In the genomic region with DNA sequence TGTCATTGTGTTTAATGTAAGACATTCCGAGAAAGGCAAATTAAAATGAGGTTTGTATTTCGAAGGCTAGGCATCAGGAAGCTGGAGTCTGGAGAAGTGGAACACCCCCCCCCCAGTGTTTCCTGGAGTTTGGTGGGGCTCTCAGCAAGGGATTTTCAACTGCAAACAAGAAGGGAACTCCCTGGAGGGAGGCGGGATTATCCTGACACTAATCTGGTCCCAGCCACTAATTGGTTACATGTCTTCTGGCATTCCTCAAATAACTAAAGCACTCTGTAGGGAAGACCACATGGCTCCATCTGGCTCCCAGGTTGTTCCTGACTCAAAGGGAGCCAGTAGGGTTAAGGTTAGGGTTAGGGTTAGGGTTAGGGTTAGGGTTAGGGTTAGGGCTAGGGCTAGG, we compare ENCODE assay signal across 14 mouse cellular contexts. TPM values are rescaled to one million over a fixed set of nuclear protein-coding genes. Genes with fewer than 3 reads are reported as not detected.
"Had no signal": no experiment of that assay in that cellular context is flagged by ENCODE, and none has a peak within 500 bp of the region (broad histone marks: within the 10 kb centered on the region; RNA-seq: fewer than 3 reads in every experiment).

No protein-coding gene starts in this region.

- H3K4me3 ChIP-seq: layer of hippocampus, adult 2 months; myocyte; neural tube, embryonic 15.5 days; stomach, embryonic 15.5 days had no signal

- H3K9ac ChIP-seq: liver, embryonic 14.5 days; neural tube, embryonic 15.5 days; stomach, embryonic 15.5 days had no signal

- DNase-seq: kidney, postnatal 10 days; kidney, postnatal 4 days; left cerebral cortex, postnatal 4 days; lung, adult 18-20 months; midbrain, embryonic 14.5 days; right cerebral cortex, postnatal 14 days; thymus, adult 2 months; thymus, postnatal 25 days had no signal

- H3K4me2 ChIP-seq: neural tube, embryonic 15.5 days; stomach, embryonic 15.5 days had no signal

- H3K9me3 ChIP-seq: neural tube, embryonic 15.5 days; stomach, embryonic 15.5 days had no signal

- H3K27ac ChIP-seq: layer of hippocampus, adult 2 months; liver, embryonic 14.5 days; neural tube, embryonic 15.5 days; stomach, embryonic 15.5 days had no signal

- H3K36me3 ChIP-seq: neural tube, embryonic 15.5 days; stomach, embryonic 15.5 days had no signal

RNA-seq across cellular contexts. Expression of gene Tril, which starts 23.8 kb away (rescaled TPM):
- total RNA-seq: megakaryocyte-erythroid progenitor cell, adult 5-6 weeks had no signal
